Mouse (Mus musculus) MEL (cell line): ENCODE results near the gene Crkl. TPM values are rescaled to one million over a fixed set of nuclear protein-coding genes. Genes with fewer than 3 reads are reported as not detected.

ENCODE experiments used
- DNase-seq: peaks from one replicate; pipeline ENCODE4 v3.0.0; 2011; ENCODE audit warnings: low read depth, low spot score
- H3K27ac ChIP-seq: 2 replicates; pipeline ENCODE4 v1.5.1; 2012; ENCODE audit warnings: low read depth, mild to moderate bottlenecking, control low read depth, low read length, moderate library complexity; ENCODE audit not compliant: control insufficient read depth
- H3K27me3 ChIP-seq, 2 experiments: fragments of 150-350 bp in 1 of 2; sonication (generic) in 1 of 2; 2 replicates each; pipeline ENCODE4 v1.6.1; 2012; ENCODE audit warnings: low read length in 2 of 2, mild to moderate bottlenecking in 2 of 2, improper control_type of control experiment in 1 of 2, moderate library complexity in 1 of 2; ENCODE audit not compliant: insufficient read depth in 2 of 2, control insufficient read depth in 1 of 2
- H3K36me3 ChIP-seq, 2 experiments: 2 replicates each; pipeline ENCODE4 v1.6.1; 2012 to 2014; ENCODE audit warnings: low read length in 2 of 2, improper control_type of control experiment in 1 of 2, inconsistent platforms in 1 of 2, mild to moderate bottlenecking in 1 of 2; ENCODE audit not compliant: insufficient read depth in 2 of 2, control insufficient read depth in 1 of 2
- H3K4me1 ChIP-seq, 2 experiments: fragments of 150-350 bp in 1 of 2; sonication (generic) in 1 of 2; 2 replicates each; pipeline ENCODE4 v1.6.1; 2012; ENCODE audit warnings: low read length in 2 of 2, improper control_type of control experiment in 1 of 2, mild to moderate bottlenecking in 1 of 2; ENCODE audit not compliant: insufficient read depth in 2 of 2, control insufficient read depth in 1 of 2
- H3K4me3 ChIP-seq, 2 experiments: fragments of 150-350 bp in 1 of 2; sonication (generic) in 1 of 2; 2 replicates each; pipeline ENCODE4 v1.5.1; 2012; ENCODE audit warnings: low read depth in 2 of 2, low read length in 2 of 2, mild to moderate bottlenecking in 2 of 2, moderate library complexity in 2 of 2, control low read depth in 1 of 2, improper control_type of control experiment in 1 of 2; ENCODE audit not compliant: control insufficient read depth in 1 of 2, insufficient read depth in 1 of 2
- H3K79me2 ChIP-seq: 2 replicates; pipeline ENCODE4 v1.6.1; 2012; ENCODE audit warnings: mild to moderate bottlenecking, low read length, moderate library complexity; ENCODE audit not compliant: control insufficient read depth, poor library complexity, insufficient read depth
- H3K9ac ChIP-seq: 2 replicates; pipeline ENCODE4 v1.6.1; 2012; ENCODE audit warnings: low read depth, mild to moderate bottlenecking, control low read depth, low read length, moderate library complexity; ENCODE audit not compliant: control insufficient read depth, poor library complexity, severe bottlenecking
- H3K9me3 ChIP-seq: fragments of 150-350 bp; sonication (generic); replicated peaks from 2 replicates; pipeline ENCODE4 v1.6.1; 2012; ENCODE audit warnings: mild to moderate bottlenecking, low read length, improper control_type of control experiment, moderate library complexity; ENCODE audit not compliant: insufficient read depth
- BHLHE40 ChIP-seq: IDR thresholded peaks from 2 replicates; pipeline ENCODE4 v1.6.1; 2012; ENCODE audit warnings: low read depth, mild to moderate bottlenecking, inconsistent platforms, low read length, improper control_type of control experiment, borderline replicate concordance
- CHD2 ChIP-seq: IDR thresholded peaks from 2 replicates; pipeline ENCODE4 v1.6.1; 2011; ENCODE audit warnings: low read length, improper control_type of control experiment
- CTCF ChIP-seq, 3 experiments: IDR thresholded peaks in 2 of 3; conservative IDR thresholded peaks in 1 of 3; 2 replicates each; pipeline ENCODE4 v1.5.1; 2011 to 2012; ENCODE audit warnings: low read length in 3 of 3, low read depth in 2 of 3, mild to moderate bottlenecking in 2 of 3, improper control_type of control experiment in 1 of 3, inconsistent platforms in 1 of 3, mixed read lengths in 1 of 3, moderate library complexity in 1 of 3; ENCODE audit not compliant: control insufficient read depth in 1 of 3, insufficient read depth in 1 of 3, poor library complexity in 1 of 3, severe bottlenecking in 1 of 3
- EP300 ChIP-seq, 2 experiments: IDR thresholded peaks; 2 replicates each; pipeline ENCODE4 v1.6.1; 2011; ENCODE audit warnings: improper control_type of control experiment in 2 of 2, low read length in 2 of 2, low read depth in 1 of 2, mild to moderate bottlenecking in 1 of 2
- HCFC1 ChIP-seq: IDR thresholded peaks from 2 replicates; pipeline ENCODE4 v1.6.1; 2012; ENCODE audit warnings: low read depth, mild to moderate bottlenecking, inconsistent platforms, low read length, improper control_type of control experiment, moderate library complexity
- MEF2A ChIP-seq: IDR thresholded peaks from 2 replicates; pipeline ENCODE4 v1.6.1; 2014; ENCODE audit warnings: low read depth, mild to moderate bottlenecking, inconsistent platforms, low read length, improper control_type of control experiment; ENCODE audit not compliant: poor library complexity, insufficient replicate concordance, severe bottlenecking; ENCODE audit errors: extremely low read depth
- MXI1 ChIP-seq: IDR thresholded peaks from 2 replicates; pipeline ENCODE4 v1.6.1; 2011; ENCODE audit warnings: mild to moderate bottlenecking, low read depth, low read length, improper control_type of control experiment
- MYC ChIP-seq: IDR thresholded peaks from 2 replicates; pipeline ENCODE4 v1.6.1; 2011; ENCODE audit warnings: low read depth, mild to moderate bottlenecking, low read length, improper control_type of control experiment, moderate library complexity
- NRF1 ChIP-seq: IDR thresholded peaks from 2 replicates; pipeline ENCODE4 v1.6.1; 2014; ENCODE audit warnings: low read depth, mild to moderate bottlenecking, inconsistent platforms, low read length, improper control_type of control experiment, moderate library complexity; ENCODE audit not compliant: poor library complexity, insufficient read depth, severe bottlenecking
- POLR2A ChIP-seq, 2 experiments: IDR thresholded peaks; 2 replicates each; pipeline ENCODE4 v1.6.1; 2011 to 2012; ENCODE audit warnings: low read length in 2 of 2, mild to moderate bottlenecking in 2 of 2, control low read depth in 1 of 2, improper control_type of control experiment in 1 of 2, low read depth in 1 of 2, moderate library complexity in 1 of 2; ENCODE audit not compliant: control insufficient read depth in 1 of 2, insufficient read depth in 1 of 2, poor library complexity in 1 of 2
- POLR2AphosphoS2 ChIP-seq: IDR thresholded peaks from 2 replicates; pipeline ENCODE4 v1.6.1; 2011; ENCODE audit warnings: low read length, improper control_type of control experiment
- RAD21 ChIP-seq: IDR thresholded peaks from 2 replicates; pipeline ENCODE4 v1.6.1; 2011; ENCODE audit warnings: mild to moderate bottlenecking, low read depth, low read length, improper control_type of control experiment
- RCOR1 ChIP-seq: IDR thresholded peaks from 2 replicates; pipeline ENCODE4 v1.6.1; 2012; ENCODE audit warnings: low read depth, mild to moderate bottlenecking, inconsistent platforms, low read length, improper control_type of control experiment
- SMC3 ChIP-seq: IDR thresholded peaks from 2 replicates; pipeline ENCODE4 v1.6.1; 2011; ENCODE audit warnings: low read depth, low read length, improper control_type of control experiment
- USF1 ChIP-seq: IDR thresholded peaks from 2 replicates; pipeline ENCODE4 v1.6.1; 2014; ENCODE audit warnings: low read depth, mild to moderate bottlenecking, inconsistent platforms, low read length, improper control_type of control experiment, moderate library complexity
- USF2 ChIP-seq, 2 experiments: IDR thresholded peaks; 2 replicates each; pipeline ENCODE4 v1.6.1; 2011 to 2012; ENCODE audit warnings: improper control_type of control experiment in 2 of 2, low read length in 2 of 2, borderline replicate concordance in 1 of 2, inconsistent platforms in 1 of 2, low read depth in 1 of 2, mild to moderate bottlenecking in 1 of 2; ENCODE audit not compliant: insufficient read depth in 1 of 2
- ZMIZ1 ChIP-seq: IDR thresholded peaks from 2 replicates; pipeline ENCODE4 v1.6.1; 2012; ENCODE audit warnings: low read depth, mild to moderate bottlenecking, inconsistent platforms, low read length, improper control_type of control experiment, moderate library complexity
- polyA plus RNA-seq, 2 experiments: library from polyadenylated mRNA; stranded (reverse) in 1 of 2; unstranded in 1 of 2; fragments of >175 nt in 1 of 2; fragments of >200 nt in 1 of 2; gene quantifications; 2 replicates each; pipeline versions ENCODE4 v1.2.1 to v1.2.4; 2012; ENCODE audit warnings: low replicate concordance in 2 of 2, low read depth in 1 of 2; ENCODE audit not compliant: insufficient read length in 2 of 2, insufficient read depth in 1 of 2, missing spikeins in 1 of 2
- total RNA-seq: library from RNA; depleted of rRNA; stranded (reverse); fragments of 300-350 nt; gene quantifications from 2 replicates; pipeline ENCODE4 v1.2.3, GENCODE M21; 2012

The Crkl gene
- total and polyA plus RNA-seq, 3 experiments: 14.9 to 146 (median 34.6) TPM

DNA sequence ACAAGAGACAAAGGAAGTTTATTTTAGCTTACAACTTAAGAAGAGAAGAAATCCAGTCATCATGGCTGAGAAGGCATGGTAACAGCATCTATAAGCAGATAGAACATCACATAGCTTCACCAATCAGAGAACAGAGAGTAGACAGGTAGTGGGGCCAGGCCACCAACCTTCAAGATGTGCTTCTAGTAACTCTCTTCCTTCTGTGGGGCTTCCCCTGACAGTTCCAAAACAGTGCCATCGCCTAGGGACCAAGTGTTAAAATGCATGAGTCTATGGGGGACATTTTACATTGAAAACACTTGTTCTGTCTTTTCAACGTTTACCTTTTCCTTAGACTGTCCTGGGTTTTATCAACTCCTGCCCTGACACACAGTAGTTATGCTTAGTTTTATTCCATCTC lies 11.4 kb downstream of the Crkl start:
- Histone ChIP-seq H3K79me2 (peaks cover 51% of the 10 kb centered on the region), H3K4me1 (peaks cover 12 to 14% of the 10 kb centered on the region in 2 experiments), H3K9ac (no peak overlapping the region), H3K4me3 (no peak overlapping the region), H3K27me3 (no peaks in the 10 kb centered on the region), H3K9me3 (no peaks in the 10 kb centered on the region), H3K27ac (no peak overlapping the region), H3K36me3 (peaks cover 7 to 27% of the 10 kb centered on the region in 2 experiments; a peak in 3 of 4 replicates)
- DNase-seq: no peak
- TF ChIP-seq USF1 (no peak), EP300 (IDR thresholded peaks at IDR 0.05; ENCODE audit: low read depth in 1 of 2, low read length in 2 of 2) (no peak), SMC3 (no peak), POLR2AphosphoS2 (no peak), CHD2 (no peak), CTCF (IDR thresholded peaks at IDR 0.05 in 2 of 3, conservative IDR thresholded peaks at IDR 0.05 in 1 of 3; ENCODE audit: control insufficient read depth in 1 of 3, insufficient read depth in 1 of 3, low read depth in 2 of 3, low read length in 3 of 3, poor library complexity in 1 of 3, severe bottlenecking in 1 of 3) (no peak), MXI1 (no peak)

DNA sequence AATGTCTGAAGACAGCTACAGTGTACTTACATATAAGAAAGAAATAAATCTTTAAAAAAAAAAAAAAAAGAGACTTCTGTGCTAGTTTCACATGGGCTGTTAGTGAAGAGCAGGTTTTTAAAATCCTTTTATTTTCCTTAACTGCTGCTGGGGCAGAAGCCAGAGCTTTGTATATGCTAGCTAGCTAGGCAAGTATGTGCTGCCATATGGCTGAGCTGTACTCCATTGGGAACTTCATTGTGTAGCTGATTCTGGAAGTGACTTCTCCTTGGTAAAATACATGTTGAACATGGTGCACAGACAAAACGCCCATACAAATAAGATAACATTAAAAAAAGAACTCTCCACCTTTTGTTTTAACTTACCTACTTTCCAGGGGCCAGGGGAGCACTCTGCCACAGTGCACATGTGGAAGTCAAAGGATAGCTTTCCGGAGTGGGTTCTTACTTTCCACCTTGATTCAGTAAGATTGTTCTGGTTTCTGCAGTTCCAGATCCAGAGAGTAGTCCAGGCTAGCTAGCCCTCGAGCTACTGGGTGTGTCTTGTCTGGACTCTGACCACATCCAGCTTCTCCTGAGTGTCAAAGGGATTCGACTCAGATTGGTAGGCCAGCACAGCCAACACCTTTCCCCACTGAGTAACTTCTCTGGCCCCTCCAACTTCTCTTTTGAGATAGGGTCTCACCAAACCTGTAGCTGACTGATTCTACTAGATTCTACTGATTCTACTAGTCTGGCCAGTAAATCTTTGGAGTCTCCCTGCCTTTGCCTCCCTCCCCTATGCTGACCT lies 15.3 kb downstream of the Crkl start:
- no peak overlapping the region for H3K9ac ChIP-seq
- no peaks in the 10 kb centered on the region for H3K4me1 ChIP-seq
- H3K4me3 ChIP-seq: no peak overlapping the region
- DNase-seq: no peak
- TF ChIP-seq USF2 (IDR thresholded peaks at IDR 0.05; ENCODE audit: borderline replicate concordance in 1 of 2, insufficient read depth in 1 of 2, low read depth in 1 of 2, low read length in 2 of 2): no peak
- no peak for TF ChIP-seq MYC
- no peak for TF ChIP-seq POLR2A (IDR thresholded peaks at IDR 0.05; ENCODE audit: control insufficient read depth in 1 of 2, insufficient read depth in 1 of 2, low read depth in 1 of 2, low read length in 2 of 2, poor library complexity in 1 of 2)
- no peak for TF ChIP-seq RCOR1
- no peak for TF ChIP-seq CHD2
- no peak for TF ChIP-seq HCFC1
- no peak for TF ChIP-seq MEF2A
- TF ChIP-seq BHLHE40: no peak
- no peak for TF ChIP-seq NRF1
- no peak for TF ChIP-seq POLR2AphosphoS2
- TF ChIP-seq ZMIZ1: no peak
- no peak for TF ChIP-seq MXI1
- TF ChIP-seq RAD21: no peak
- no peak overlapping the region for H3K27ac ChIP-seq
- peaks cover 35% of the 10 kb centered on the region for H3K79me2 ChIP-seq
- H3K36me3 ChIP-seq: peaks cover 5 to 16% of the 10 kb centered on the region in 2 experiments
- H3K27me3 ChIP-seq: no peaks in the 10 kb centered on the region
- H3K9me3 ChIP-seq: no peaks in the 10 kb centered on the region
